Mouse (Mus musculus) c-Kit-positive CD71-positive TER-119-positive erythroid progenitor cells, embryonic 14.5 days (primary cell): Measurements from ENCODE around the gene Kiz.

ENCODE experiments used
- DNase-seq: peaks from one replicate; pipeline ENCODE4 v3.0.0-alpha.2; 2013; ENCODE audit warnings: low spot score

Kiz gene

DNA sequence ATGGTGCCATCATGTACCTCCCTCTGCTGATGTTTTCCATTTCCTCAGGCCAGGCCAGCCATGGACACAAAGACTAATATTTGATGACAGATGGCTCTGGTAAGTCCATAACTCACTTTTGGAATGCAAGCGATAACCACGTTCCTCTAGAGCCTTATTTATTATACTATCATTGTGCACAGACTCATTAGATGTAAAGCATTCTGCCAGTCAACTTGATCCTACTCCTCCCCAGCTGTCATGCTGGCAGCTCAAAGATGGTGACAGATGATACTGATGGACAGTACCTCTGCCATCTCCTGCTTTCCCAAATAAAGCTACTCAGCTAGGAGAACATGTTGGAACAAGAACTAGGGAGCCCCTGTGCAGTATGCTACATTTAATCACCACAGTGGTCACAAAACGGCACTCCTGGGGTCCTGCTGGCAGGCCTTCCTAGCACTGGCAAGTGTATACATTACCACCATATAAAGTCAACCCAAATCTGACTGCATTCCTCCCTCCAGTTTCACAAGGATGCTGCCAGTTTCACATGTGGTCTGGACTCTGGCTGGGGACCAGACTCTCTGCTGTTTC is 119.9 kb downstream of the Kiz start:
- no peak for DNase-seq

DNA sequence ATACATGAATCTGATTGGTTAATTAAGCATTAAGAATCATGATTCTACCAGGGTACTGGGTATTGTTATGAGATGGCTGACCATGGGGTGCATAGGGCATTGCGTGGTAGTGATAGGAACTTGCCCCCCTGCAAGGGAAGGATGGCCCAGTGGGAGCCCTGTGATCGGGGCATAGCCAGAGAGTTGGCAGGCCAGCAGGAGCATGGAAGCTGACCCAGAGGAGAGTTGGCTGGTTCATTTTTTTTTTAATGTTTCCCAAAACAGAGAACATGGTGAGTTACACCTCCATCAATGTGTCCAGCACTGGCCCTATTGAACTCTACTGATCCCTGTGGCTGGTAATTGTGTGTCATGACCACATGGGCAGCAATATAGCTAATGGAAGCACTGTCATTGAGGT is 127.1 kb downstream of the Kiz start:
- DNase-seq, result no peak

DNA sequence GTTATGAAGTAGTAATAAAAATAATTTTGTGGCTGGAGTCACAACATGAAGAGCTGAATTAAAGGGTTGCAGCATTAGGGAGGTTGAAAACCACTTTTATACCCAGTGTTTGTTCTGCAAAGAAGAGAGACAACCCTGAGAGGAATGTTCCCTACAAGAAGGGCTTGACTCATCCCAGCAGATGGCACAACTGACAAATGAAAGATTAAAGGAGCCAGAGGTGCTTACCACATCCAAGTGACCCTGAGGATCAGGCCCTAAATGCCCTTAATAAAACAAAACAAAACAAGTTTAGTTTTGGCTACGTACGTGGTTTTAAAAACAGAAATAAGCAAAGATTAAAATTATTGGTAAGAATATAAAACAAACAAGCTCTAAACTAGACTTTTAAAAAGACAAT is 129.2 kb downstream of the Kiz start:
- no peak for DNase-seq

DNA sequence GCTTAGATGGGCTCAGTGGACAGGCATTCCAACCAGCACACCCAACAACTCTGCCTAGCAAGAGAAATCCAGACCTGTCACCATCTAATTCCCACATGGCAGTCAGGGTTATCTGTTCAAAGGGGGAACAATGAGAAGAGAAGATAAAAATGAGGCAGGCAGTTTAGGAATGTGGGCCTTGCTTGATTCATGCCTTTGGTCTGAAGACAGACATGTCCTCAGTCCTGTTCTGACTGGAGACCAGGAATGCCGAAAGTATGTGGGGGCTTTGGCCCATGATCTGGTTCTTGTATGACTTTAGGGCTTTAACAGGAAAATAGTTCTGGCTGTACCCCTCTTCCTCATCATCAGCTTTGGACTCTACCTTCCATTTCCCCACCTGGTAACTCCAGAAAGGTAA is 130.1 kb downstream of the Kiz start:
- no peak for DNase-seq

DNA sequence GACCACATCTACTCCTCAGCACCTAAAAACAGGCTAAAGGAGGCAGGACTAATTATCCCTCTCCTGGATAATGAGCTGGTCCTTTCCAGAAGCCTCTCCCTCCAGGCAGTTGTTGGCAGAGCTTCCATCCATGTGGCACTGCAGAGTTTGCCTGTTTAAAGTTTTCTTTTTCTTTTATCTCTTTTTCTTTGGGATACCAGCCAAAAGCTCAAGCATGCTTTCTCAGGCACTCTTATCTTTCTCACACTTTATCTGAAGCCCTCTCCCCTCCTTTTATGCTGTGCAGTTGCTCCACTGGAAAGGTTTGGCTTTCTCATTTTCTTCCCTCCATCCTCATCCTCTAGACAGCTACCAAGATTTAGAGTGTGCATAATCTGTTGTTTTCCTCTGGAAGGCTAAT is 130.8 kb downstream of the Kiz start:
- DNase-seq, result no peak

DNA sequence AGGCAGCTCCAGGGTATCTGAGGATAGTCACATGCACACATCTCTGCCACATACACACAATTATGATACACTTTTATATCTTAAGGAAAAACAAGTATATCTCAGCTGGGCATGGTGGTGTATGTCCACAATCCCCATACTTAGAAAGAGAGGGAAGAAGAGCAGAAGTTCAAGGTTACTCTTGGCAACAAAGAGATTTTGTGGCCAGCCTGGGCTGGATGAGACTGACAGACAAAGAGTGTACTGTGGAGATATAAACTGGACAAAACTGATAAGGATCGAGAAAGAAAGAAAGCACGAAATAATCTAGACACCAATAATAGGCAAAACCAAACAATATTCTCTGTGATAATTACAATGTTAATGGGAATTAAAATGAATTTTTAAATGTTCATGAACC is 151.6 kb downstream of the Kiz start:
- DNase-seq, result no peak

DNA sequence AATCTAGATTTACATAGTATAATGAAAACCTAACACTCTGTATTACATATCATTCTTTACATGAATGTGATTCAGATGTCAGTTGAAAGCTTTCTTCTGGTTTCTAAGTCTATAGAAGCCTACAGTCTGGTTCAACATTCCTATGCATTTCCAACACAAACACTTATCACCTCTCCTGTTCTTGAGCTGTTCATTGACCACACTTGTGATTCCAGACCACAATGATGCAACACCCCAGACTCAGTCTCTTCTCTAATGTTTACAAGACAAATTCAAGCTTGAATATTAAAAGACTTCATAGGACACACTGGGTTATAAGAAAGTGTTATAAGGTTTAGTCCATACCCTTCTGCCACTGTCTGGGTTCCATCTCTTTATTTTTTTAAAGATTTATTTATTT is 153.4 kb downstream of the Kiz start:
- no peak for DNase-seq

DNA sequence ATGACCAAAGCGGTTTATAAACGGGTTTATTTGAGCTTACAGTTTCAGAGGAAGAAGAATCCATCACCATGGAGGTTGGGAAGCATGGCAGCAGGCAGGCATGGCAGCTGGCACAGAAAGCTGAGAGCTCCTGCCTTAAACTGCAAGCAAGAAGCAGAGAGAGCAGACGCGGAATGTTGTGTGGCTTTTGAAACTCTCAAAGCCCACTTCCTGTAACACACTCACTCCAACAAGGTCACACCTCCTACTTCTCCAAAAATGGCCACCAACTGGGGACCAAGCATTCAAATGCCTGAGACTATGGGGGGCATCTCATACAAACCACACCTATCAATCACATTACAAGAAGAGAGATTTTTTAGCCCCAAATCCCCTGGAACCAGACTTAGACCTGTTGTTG is 154.5 kb downstream of the Kiz start:
- DNase-seq, result no peak

DNA sequence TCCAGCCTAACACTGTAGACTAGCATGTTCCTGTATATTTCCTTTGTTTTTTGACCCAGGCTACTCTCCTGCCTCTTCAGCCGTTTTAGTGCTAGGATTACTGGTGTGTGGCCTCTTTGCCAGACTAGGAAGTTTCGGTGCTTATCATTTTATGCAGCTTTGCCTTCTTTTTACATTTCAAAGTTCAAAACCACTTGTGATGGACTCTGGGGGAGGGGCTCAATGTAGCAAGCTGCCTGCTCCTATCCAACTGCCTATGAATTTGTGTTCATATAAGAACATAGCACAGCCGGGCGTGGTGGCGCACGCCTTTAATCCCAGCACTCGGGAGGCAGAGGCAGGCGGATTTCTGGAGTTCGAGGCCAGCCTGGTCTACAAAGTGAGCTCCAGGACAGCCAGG is 155.3 kb downstream of the Kiz start:
- DNase-seq, result no peak

DNA sequence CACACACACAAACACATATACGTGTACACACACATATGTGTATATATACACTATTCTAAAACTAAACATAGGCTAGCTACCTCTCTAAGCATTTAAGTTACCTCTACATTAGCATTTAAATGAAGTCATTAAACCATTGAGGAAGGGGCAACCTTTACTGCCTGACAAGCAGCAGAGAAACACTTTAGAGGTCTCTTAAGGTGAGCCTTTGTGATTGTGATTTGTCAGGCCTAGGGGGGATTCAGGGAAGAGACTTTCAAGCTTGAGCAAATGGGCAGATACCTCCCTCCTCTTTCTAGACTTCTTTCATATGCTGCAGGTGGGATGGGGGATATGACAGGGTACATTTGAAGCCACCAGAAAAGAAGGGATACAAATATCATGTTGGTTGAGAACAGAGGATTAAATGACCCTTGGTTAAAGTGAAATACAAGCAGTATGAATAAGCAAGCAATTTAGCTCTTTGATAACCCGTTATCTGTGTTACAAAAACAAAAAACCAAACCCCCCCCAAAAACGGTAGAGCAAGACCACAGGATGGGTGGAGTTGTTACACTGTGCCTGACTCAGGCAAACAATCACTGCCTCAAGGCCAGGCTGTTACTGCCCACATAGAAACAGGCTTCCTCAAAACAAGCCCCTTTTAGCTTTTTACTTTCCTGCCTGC is 155.9 kb downstream of the Kiz start:
- no peak for DNase-seq

DNA sequence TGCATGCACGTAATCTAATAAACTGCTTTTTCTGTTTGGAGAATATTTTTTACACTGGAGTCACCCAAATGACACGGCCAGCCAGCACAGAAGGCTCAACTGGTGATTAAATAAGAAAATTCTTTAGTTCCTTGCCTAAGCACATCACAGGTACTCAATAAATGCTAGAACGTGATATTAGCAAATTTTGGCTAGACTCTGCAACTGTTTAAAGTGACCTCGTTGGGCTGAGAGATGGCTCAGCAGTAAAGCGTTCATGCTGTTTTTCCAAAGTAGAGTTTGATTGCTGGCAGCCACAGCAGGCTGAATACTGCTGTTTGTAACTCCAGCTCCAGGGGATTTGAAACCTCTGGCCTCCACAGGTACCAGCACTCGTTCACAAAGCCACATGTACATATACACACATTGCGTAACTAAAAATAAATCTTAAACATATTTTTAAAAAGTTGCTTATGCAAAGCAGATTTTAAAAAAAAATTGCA is 156.5 kb downstream of the Kiz start:
- peak; percentile 12 for DNase-seq

DNA sequence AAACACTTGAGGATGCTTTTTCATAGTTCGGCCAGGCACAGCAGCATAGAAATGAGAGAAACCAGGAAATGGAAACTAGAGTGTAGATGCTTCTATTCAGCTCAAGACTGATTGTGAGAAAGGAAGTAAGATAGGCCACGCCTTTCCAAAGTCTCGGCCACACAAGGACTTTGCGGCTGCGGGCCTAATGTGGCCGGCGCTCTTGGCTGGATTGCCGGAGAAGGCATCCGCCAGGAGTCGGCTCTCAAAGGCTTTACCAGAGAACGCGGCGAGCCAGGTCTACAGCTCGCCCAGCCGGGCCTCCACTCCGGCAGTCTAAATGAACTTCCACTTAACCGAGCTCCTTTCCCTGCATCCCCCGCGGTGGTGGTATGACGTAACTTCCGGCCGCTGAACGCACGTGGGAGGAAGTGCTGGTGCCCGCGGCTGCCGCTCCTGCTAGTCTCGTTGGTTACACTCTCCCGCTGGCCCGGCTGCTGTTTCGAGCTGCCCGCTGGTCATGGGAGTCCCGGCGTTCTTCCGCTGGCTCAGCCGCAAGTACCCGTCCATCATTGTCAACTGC is 157.0 kb downstream of the Kiz start, which contains the start of gene Xrn2:
TSS of gene Xrn2 (plus strand) at position 374 of the 562 bp plus-strand sequence.
- DNase-seq, result peak; percentile 87

DNA sequence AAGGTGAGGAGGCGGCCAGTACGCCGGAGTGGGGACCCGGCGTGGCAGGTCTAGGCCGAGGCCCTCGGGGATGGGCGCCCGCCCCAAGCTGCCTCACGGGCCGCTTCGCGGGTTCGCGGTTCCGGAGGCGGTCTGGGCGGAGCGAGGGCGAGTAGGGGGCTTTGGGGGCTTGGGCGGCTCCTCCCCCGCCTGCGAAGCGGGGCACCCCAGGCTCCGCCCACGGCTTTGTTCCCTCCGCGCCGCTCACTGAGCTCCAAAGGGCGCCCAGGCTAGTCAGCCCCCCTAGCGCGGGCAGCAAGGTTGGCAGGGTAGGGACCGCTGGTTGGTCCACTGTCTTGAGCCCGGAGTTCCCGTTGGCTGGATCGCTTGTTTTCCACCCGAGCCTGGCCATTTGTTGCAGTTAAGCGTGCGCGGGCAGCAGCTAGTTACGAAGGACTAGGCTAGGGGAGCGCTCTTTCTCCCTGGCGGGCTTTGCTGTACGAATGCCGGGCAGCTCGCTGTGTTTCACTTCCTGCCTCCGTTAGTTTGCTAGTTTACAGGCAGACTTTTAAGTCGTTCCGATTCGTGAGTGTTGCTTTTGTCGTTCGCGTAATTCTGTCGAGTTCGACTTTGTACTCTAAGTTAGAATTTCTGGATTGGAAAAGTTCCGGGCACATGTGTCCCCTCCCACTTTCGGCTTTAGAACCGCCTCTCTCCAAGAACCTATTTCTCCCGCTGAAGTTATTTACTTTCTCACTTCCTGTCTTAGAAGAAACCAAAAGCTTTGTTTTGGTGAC is 157.7 kb downstream of the Kiz start:
- peak; percentile 53 for DNase-seq

DNA sequence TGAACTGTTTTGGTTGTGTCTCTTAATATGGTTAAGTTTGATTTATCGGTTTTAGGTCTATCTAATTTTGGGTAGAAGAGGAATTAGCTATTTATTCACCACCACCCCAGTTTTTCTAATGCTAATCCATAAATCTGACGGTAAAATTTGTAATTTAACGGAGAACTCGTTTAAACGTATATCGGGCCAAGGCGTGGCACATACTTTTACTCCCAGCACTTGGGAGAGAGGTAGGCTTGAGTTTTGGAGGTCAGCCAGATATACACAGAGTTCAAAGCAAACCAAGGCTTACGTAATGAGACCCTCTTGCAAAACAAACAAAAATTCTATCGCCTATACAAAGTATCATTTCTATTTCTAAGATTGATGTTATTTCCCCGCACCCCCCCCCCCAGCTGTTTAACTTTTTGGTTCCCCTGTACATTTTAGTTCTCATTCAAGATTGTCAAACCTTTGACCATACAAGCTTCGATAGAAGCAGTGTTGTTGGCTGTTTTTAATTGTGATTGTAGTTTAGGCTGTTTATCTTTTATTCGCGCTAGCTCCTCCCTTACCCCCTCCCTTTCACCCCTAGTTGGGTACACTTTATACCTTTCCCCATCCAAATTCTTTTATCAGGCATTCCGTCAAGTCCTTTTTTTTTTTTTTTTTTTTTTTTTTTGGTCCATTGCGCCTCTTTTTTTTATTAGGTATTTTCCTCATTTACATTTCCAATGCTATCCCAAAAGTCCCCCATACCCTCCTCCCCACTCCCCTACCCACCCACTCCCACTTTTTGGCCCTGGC is 158.6 kb downstream of the Kiz start:
- no peak for DNase-seq
